Mouse (Mus musculus) erythroid progenitor cell, adult 5-6 weeks (primary cell): ENCODE data around the gene Clec4a1. TPM values are rescaled to one million over a fixed set of nuclear protein-coding genes. Genes with fewer than 3 reads are reported as not detected.

Source experiments
- total RNA-seq, 2 experiments: library from RNA; stranded (forward) in 1 of 2; stranded (reverse) in 1 of 2; fragments of 150-400 nt in 1 of 2; fragments of 186-747, 209-891 nt in 1 of 2; gene quantifications; 2 replicates each; pipeline versions ENCODE4 v1.2.3 to v1.2.4; 2015 to 2017; ENCODE audit warnings: low replicate concordance in 2 of 2

Gene Clec4a1
- total RNA-seq, 2 experiments from 2014 or later, result 6.4 to 36.9 TPM

Other genes with a start within 250 kb of the Clec4a1 start
- not detected in 2 replicates for gene Nanog, start 214.4 kb upstream of the Clec4a1 start, total RNA-seq (2015; ENCODE audit: low replicate concordance)
- not detected in 2 replicates for gene Nanog, start 214.4 kb upstream of the Clec4a1 start, total RNA-seq (2017; ENCODE audit: low replicate concordance)
- gene Slc2a3, start 120.2 kb upstream of the Clec4a1 start, total RNA-seq (2015; ENCODE audit: low replicate concordance), result 9.4 and 13.4 TPM in 2 replicates
- 9.4 and 10.8 TPM in 2 replicates for gene Slc2a3, start 120.2 kb upstream of the Clec4a1 start, total RNA-seq (2017; ENCODE audit: low replicate concordance)
- gene Foxj2, start 101.9 kb upstream of the Clec4a1 start, total RNA-seq (2015; ENCODE audit: low replicate concordance), result 9.4 and 17.6 TPM in 2 replicates
- gene Foxj2, start 101.9 kb upstream of the Clec4a1 start, total RNA-seq (2017; ENCODE audit: low replicate concordance), result 5.2 and 9.2 TPM in 2 replicates
- 1.3 and 1.4 TPM in 2 replicates for gene C3ar1, start 65.7 kb upstream of the Clec4a1 start, total RNA-seq (2015; ENCODE audit: low replicate concordance)
- 0.26 TPM in 1 of 2 replicates, not detected in the other for gene C3ar1, start 65.7 kb upstream of the Clec4a1 start, total RNA-seq (2017; ENCODE audit: low replicate concordance)
- 15.1 and 22.7 TPM in 2 replicates for gene Necap1, start 47.4 kb upstream of the Clec4a1 start, total RNA-seq (2015; ENCODE audit: low replicate concordance)
- 8.4 and 18.9 TPM in 2 replicates for gene Necap1, start 47.4 kb upstream of the Clec4a1 start, total RNA-seq (2017; ENCODE audit: low replicate concordance)
- gene Clec4a3, start 30.7 kb downstream of the Clec4a1 start, total RNA-seq (2015; ENCODE audit: low replicate concordance), result 25.2 and 26.0 TPM in 2 replicates
- gene Clec4a3, start 30.7 kb downstream of the Clec4a1 start, total RNA-seq (2017; ENCODE audit: low replicate concordance), result 8.1 and 20.3 TPM in 2 replicates
- 2.9 TPM in 1 of 2 replicates, not detected in the other for gene Clec4a4, start 68.5 kb downstream of the Clec4a1 start, total RNA-seq (2015; ENCODE audit: low replicate concordance)
- gene Clec4a4, start 68.5 kb downstream of the Clec4a1 start, total RNA-seq (2017; ENCODE audit: low replicate concordance), result not detected in 2 replicates
- gene Clec4b1, start 128.1 kb downstream of the Clec4a1 start, total RNA-seq (2015; ENCODE audit: low replicate concordance), result 5.0 and 23.9 TPM in 2 replicates
- 4.8 TPM in 1 of 2 replicates, not detected in the other for gene Clec4b1, start 128.1 kb downstream of the Clec4a1 start, total RNA-seq (2017; ENCODE audit: low replicate concordance)
- 38.2 and 49.0 TPM in 2 replicates for gene Clec4a2, start 184.6 kb downstream of the Clec4a1 start, total RNA-seq (2015; ENCODE audit: low replicate concordance)
- 16.3 and 45.9 TPM in 2 replicates for gene Clec4a2, start 184.6 kb downstream of the Clec4a1 start, total RNA-seq (2017; ENCODE audit: low replicate concordance)